Mouse (Mus musculus) CH12.LX (cell line): Measurements from ENCODE around the gene Calcb. TPM values are rescaled to one million over a fixed set of nuclear protein-coding genes. Genes with fewer than 3 reads are reported as not detected.
A peak's percentile ranks its signal among the peaks of the same experiment; 100 is the strongest.

Source experiments
- DNase-seq: peaks from one replicate; pipeline ENCODE4 v3.0.0-alpha.2; 2013; ENCODE audit errors: extremely low read depth
- H3K27ac ChIP-seq: 2 replicates; pipeline ENCODE4 v1.5.1; 2012; ENCODE audit warnings: low read depth, mild to moderate bottlenecking, control low read depth, moderate library complexity; ENCODE audit not compliant: insufficient read depth
- H3K27me3 ChIP-seq: replicated peaks from 2 replicates; pipeline ENCODE3; 2012; ENCODE audit warnings: inconsistent platforms
- H3K36me3 ChIP-seq, 2 experiments: replicated peaks in 1 of 2; 2 replicates each; pipeline versions ENCODE3 to v1.6.1; 2012; ENCODE audit warnings: inconsistent platforms in 1 of 2, low read length in 1 of 2, mild to moderate bottlenecking in 1 of 2, mixed read lengths in 1 of 2, moderate library complexity in 1 of 2; ENCODE audit not compliant: control insufficient read depth in 1 of 2, insufficient read depth in 1 of 2
- H3K4me1 ChIP-seq, 2 experiments: 2 replicates each; pipeline ENCODE4 v1.6.1; 2012; ENCODE audit warnings: inconsistent platforms in 1 of 2, moderate library complexity in 1 of 2; ENCODE audit not compliant: insufficient read depth in 2 of 2, control insufficient read depth in 1 of 2
- H3K4me2 ChIP-seq: 2 replicates; pipeline ENCODE4 v1.6.1; 2012; ENCODE audit warnings: low read depth, mild to moderate bottlenecking, control low read depth; ENCODE audit not compliant: poor library complexity, insufficient read depth, severe bottlenecking
- H3K4me3 ChIP-seq, 3 experiments: fragments of 150-350 bp in 1 of 3; sonication (generic) in 1 of 3; replicated peaks in 1 of 3; 2 replicates each; pipeline versions ENCODE3 to v1.5.1; 2011 to 2012; ENCODE audit warnings: low read depth in 2 of 3, low read length in 2 of 3, mild to moderate bottlenecking in 2 of 3, moderate library complexity in 2 of 3, control low read depth in 1 of 3, improper control_type of control experiment in 1 of 3, inconsistent platforms in 1 of 3, mixed read lengths in 1 of 3; ENCODE audit not compliant: poor library complexity in 1 of 3
- H3K79me2 ChIP-seq: replicated peaks from 2 replicates; pipeline ENCODE4 v1.6.1; 2012; ENCODE audit warnings: mild to moderate bottlenecking, moderate library complexity; ENCODE audit not compliant: control insufficient read depth, poor library complexity, insufficient read depth, severe bottlenecking; ENCODE audit errors: extremely low read depth
- H3K9ac ChIP-seq: 2 replicates; pipeline ENCODE4 v1.6.1; 2012; ENCODE audit warnings: low read depth, mild to moderate bottlenecking, control low read depth, moderate library complexity; ENCODE audit not compliant: insufficient read depth
- H3K9me3 ChIP-seq: replicated peaks from 2 replicates; pipeline ENCODE3; 2012; ENCODE audit warnings: low read length, inconsistent platforms, mixed read lengths
- BHLHE40 ChIP-seq: IDR thresholded peaks from 2 replicates; pipeline ENCODE4 v1.6.1; 2011; ENCODE audit warnings: mild to moderate bottlenecking, low read depth, low read length, improper control_type of control experiment
- CHD1 ChIP-seq: IDR thresholded peaks from 2 replicates; pipeline ENCODE4 v1.6.1; 2012; ENCODE audit warnings: low read depth, low read length, improper control_type of control experiment, inconsistent platforms
- CHD2 ChIP-seq: IDR thresholded peaks from 2 replicates; pipeline ENCODE4 v1.6.1; 2011; ENCODE audit warnings: low read length, improper control_type of control experiment
- CTCF ChIP-seq, 2 experiments: IDR thresholded peaks in 1 of 2; conservative IDR thresholded peaks in 1 of 2; 2 replicates each; pipeline ENCODE4 v1.5.1; 2011 to 2012; ENCODE audit warnings: low read depth in 2 of 2, low read length in 2 of 2, improper control_type of control experiment in 1 of 2, inconsistent platforms in 1 of 2, mild to moderate bottlenecking in 1 of 2, moderate library complexity in 1 of 2
- EP300 ChIP-seq: IDR thresholded peaks from 2 replicates; pipeline ENCODE4 v1.6.1; 2011; ENCODE audit warnings: low read length, improper control_type of control experiment
- ETS1 ChIP-seq: conservative IDR thresholded peaks from 2 replicates; pipeline ENCODE4 v1.6.1; 2012; ENCODE audit warnings: low read depth, mild to moderate bottlenecking, inconsistent platforms, low read length, improper control_type of control experiment, moderate library complexity
- GABPA ChIP-seq: IDR thresholded peaks from 2 replicates; pipeline ENCODE4 v1.6.1; 2012; ENCODE audit warnings: low read depth, low read length, improper control_type of control experiment, inconsistent platforms; ENCODE audit not compliant: insufficient replicate concordance
- HCFC1 ChIP-seq: IDR thresholded peaks from 2 replicates; pipeline ENCODE4 v1.6.1; 2012; ENCODE audit warnings: low read depth, mild to moderate bottlenecking, inconsistent platforms, low read length, improper control_type of control experiment
- IRF4 ChIP-seq: IDR thresholded peaks from 2 replicates; pipeline ENCODE4 v1.6.1; 2014; ENCODE audit warnings: low read depth, mild to moderate bottlenecking, inconsistent platforms, low read length, improper control_type of control experiment
- JUN ChIP-seq: IDR thresholded peaks from 2 replicates; pipeline ENCODE4 v1.6.1; 2011; ENCODE audit warnings: low read depth, mild to moderate bottlenecking, low read length, improper control_type of control experiment, moderate library complexity; ENCODE audit not compliant: insufficient read depth
- JUND ChIP-seq: conservative IDR thresholded peaks from 2 replicates; pipeline ENCODE4 v1.6.1; 2011; ENCODE audit warnings: low read depth, low read length, improper control_type of control experiment
- KAT2A ChIP-seq: IDR thresholded peaks from 2 replicates; pipeline ENCODE4 v1.6.1; 2012; ENCODE audit warnings: low read length, improper control_type of control experiment, inconsistent platforms; ENCODE audit not compliant: insufficient replicate concordance
- MAZ ChIP-seq: IDR thresholded peaks from 2 replicates; pipeline ENCODE4 v1.6.1; 2012; ENCODE audit warnings: low read depth, mild to moderate bottlenecking, inconsistent platforms, low read length, improper control_type of control experiment, moderate library complexity
- MEF2A ChIP-seq: IDR thresholded peaks from 2 replicates; pipeline ENCODE4 v1.6.1; 2014; ENCODE audit warnings: low read depth, mild to moderate bottlenecking, inconsistent platforms, low read length, improper control_type of control experiment, borderline replicate concordance
- MYC ChIP-seq: IDR thresholded peaks from 2 replicates; pipeline ENCODE4 v1.6.1; 2011; ENCODE audit warnings: low read depth, mild to moderate bottlenecking, improper control_type of control experiment, low read length
- NRF1 ChIP-seq: IDR thresholded peaks from 2 replicates; pipeline ENCODE4 v1.6.1; 2014; ENCODE audit warnings: low read depth, mild to moderate bottlenecking, inconsistent platforms, low read length, improper control_type of control experiment, moderate library complexity
- POLR2AphosphoS2 ChIP-seq: IDR thresholded peaks from 2 replicates; pipeline ENCODE4 v1.6.1; 2011; ENCODE audit warnings: low read depth, low read length, improper control_type of control experiment
- RAD21 ChIP-seq: IDR thresholded peaks from 2 replicates; pipeline ENCODE4 v1.6.1; 2011; ENCODE audit warnings: low read depth, mild to moderate bottlenecking, low read length, improper control_type of control experiment, moderate library complexity
- RCOR1 ChIP-seq: conservative IDR thresholded peaks from 2 replicates; pipeline ENCODE4 v1.6.1; 2012; ENCODE audit warnings: low read depth, mild to moderate bottlenecking, inconsistent platforms, low read length, improper control_type of control experiment
- SIN3A ChIP-seq: IDR thresholded peaks from 2 replicates; pipeline ENCODE4 v1.6.1; 2012; ENCODE audit warnings: low read length, improper control_type of control experiment, inconsistent platforms
- TBP ChIP-seq: conservative IDR thresholded peaks from 2 replicates; pipeline ENCODE4 v1.6.1; 2011; ENCODE audit warnings: low read depth, low read length, improper control_type of control experiment
- TCF12 ChIP-seq: IDR thresholded peaks from 2 replicates; pipeline ENCODE4 v1.6.1; 2014; ENCODE audit warnings: low read depth, mild to moderate bottlenecking, inconsistent platforms, low read length, improper control_type of control experiment
- UBTF ChIP-seq: IDR thresholded peaks from 2 replicates; pipeline ENCODE4 v1.6.1; 2012; ENCODE audit warnings: low read depth, mild to moderate bottlenecking, inconsistent platforms, low read length, improper control_type of control experiment, moderate library complexity
- ZC3H11A ChIP-seq: IDR thresholded peaks from 2 replicates; pipeline ENCODE4 v1.6.1; 2012; ENCODE audit warnings: low read depth, mild to moderate bottlenecking, inconsistent platforms, low read length, improper control_type of control experiment
- ZKSCAN1 ChIP-seq: IDR thresholded peaks from 2 replicates; pipeline ENCODE4 v1.6.1; 2012; ENCODE audit warnings: low read depth, inconsistent platforms, low read length, improper control_type of control experiment, borderline replicate concordance
- dilution Hi-C: fragments of 300-500 bp; cut with MboI; formaldehyde crosslinking; loops from 2 replicates; pipeline ENCODE4 v1.14.3; 2020; ENCODE audit warnings: low sequenced_read_pairs; ENCODE audit not compliant: extremely low pct_unique_long_range_greater_than_20kb, extremely low pct_ligation_motif_present
- in situ Hi-C: fragments of 300-500 bp; cut with MboI; formaldehyde crosslinking; loops from 3 replicates; pipeline ENCODE4 v1.14.3; 2019; ENCODE audit warnings: low sequenced_read_pairs, low pct_ligation_motif_present, low pct_unique_long_range_greater_than_20kb, mixed read lengths
- polyA plus RNA-seq: library from polyadenylated mRNA; unstranded; fragments of >175 nt; gene quantifications from 2 replicates; pipeline ENCODE4 v1.2.1, GENCODE M21; 2012; ENCODE audit warnings: low read depth; ENCODE audit not compliant: insufficient read length
- total RNA-seq, 2 experiments: library from RNA; depleted of rRNA; stranded (reverse); fragments of 300-350 nt in 1 of 2; fragments of >200 nt in 1 of 2; gene quantifications; 2 replicates each; pipeline ENCODE4 v1.2.3; 2012 to 2014

Gene Calcb
- total RNA-seq (2012; rRNA removed) (not detected in 2 replicates), total RNA-seq (2014; rRNA removed) (not detected in 2 replicates), polyA plus RNA-seq (not detected in 2 replicates)

GRCm38 (mm10) chr7:114718300-114718699, at the start of gene Calcb:
Gene Calcb, plus strand, starts transcription at chr7:114718643.
- H3K36me3 ChIP-seq: no peaks in the 10 kb centered on the region
- H3K4me2 ChIP-seq: peak within 1 kb of the TSS; percentile 48
- no peak for DNase-seq
- no peak within 1 kb of the TSS for H3K27ac ChIP-seq
- no peaks in the 10 kb centered on the region for H3K9me3 ChIP-seq
- no peak within 1 kb of the TSS for H3K4me3 ChIP-seq
- H3K9ac ChIP-seq: no peak within 1 kb of the TSS
- H3K4me1 ChIP-seq: peaks cover 0 to 2% of the 10 kb centered on the region in 2 experiments; a peak in 1 of 4 replicates
- in situ Hi-C loops (no loop called here), dilution Hi-C loops (no loop called here)
- TF ChIP-seq NRF1 (no peak), BHLHE40 (no peak), UBTF (no peak), RCOR1 (no peak), EP300 (no peak), MEF2A (no peak), JUND (no peak), CTCF (conservative IDR thresholded peaks at IDR 0.05 in 1 of 2, IDR thresholded peaks at IDR 0.05 in 1 of 2; ENCODE audit: low read depth in 2 of 2, low read length in 2 of 2) (no peak), GABPA (no peak), CHD2 (no peak), SIN3A (no peak), TBP (no peak), CHD1 (no peak), RAD21 (no peak), HCFC1 (no peak), JUN (no peak), POLR2AphosphoS2 (no peak), ZKSCAN1 (no peak), MAZ (no peak), ZC3H11A (no peak)
- no peaks in the 10 kb centered on the region for H3K79me2 ChIP-seq
- H3K27me3 ChIP-seq: no peaks in the 10 kb centered on the region

GRCm38 (mm10) chr7:114671405-114671804, 47.0 kb upstream of the Calcb start:
- TF ChIP-seq CHD2 (no peak), JUND (peak; percentile 78), IRF4 (peak; percentile 74; the same call in 1 of the 2 replicates), RAD21 (no peak), ETS1 (peak; percentile 72), HCFC1 (no peak), BHLHE40 (no peak), UBTF (0 out of 2 replicates have a peak, but pooled peaks have one; percentile 39), POLR2AphosphoS2 (no peak), TCF12 (peak; percentile 15; the same call in 1 of the 2 replicates), MEF2A (peak; percentile 42; the same call in 1 of the 2 replicates), EP300 (peak; percentile 85), TBP (no peak), KAT2A (no peak), JUN (peak; percentile 76), MYC (0 out of 2 replicates have a peak, but pooled peaks have one; percentile 50)
- Histone ChIP-seq H3K4me3 (no peak overlapping the region), H3K4me2 (peak overlapping the region; percentile 60), H3K79me2 (no peaks in the 10 kb centered on the region), H3K9me3 (no peaks in the 10 kb centered on the region), H3K9ac (no peak overlapping the region), H3K4me1 (peaks cover 7 to 24% of the 10 kb centered on the region in 2 experiments; a peak in 3 of 4 replicates), H3K27ac (no peak overlapping the region), H3K36me3 (no peaks in the 10 kb centered on the region), H3K27me3 (no peaks in the 10 kb centered on the region)
- dilution Hi-C loops (no loop called here), in situ Hi-C loops (no loop called here)
- DNase-seq: peak; percentile 78
